Mouse (Mus musculus): Measurements from ENCODE around the gene Gm45521. TPM values are rescaled to one million over a fixed set of nuclear protein-coding genes. Genes with fewer than 3 reads are reported as not detected.

The Gm45521 gene
- polyA plus RNA-seq, 1 experiment from 2014 or later, result not detected

DNA sequence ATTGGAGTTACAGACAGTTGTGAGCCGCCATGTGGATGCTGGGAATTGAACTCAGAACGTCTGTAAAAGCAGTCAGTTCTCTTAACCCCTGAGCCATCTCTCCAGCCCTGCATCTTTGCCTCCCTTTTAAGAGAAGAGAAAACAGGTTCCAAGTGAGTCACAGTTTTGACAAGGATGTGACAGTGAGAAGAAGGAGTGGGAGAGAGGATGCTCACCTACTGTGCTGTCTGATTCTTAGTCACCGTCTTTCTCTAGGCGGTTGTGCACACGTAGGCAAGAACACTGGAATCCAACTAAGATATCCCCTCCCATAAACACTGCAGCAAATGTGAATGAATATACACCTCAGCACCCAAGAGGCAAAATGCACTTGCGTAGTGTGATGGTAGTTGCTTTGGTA lies 18.1 kb downstream of the Gm45521 start:
- no peaks in the 10 kb centered on the region for H3K27me3 ChIP-seq
- POLR2A ChIA-PET, result no interaction called here

GRCm38 (mm10) chr14:7977471-7977870 lies 20.4 kb downstream of the Gm45521 start:
- no peak for TF ChIP-seq CTCF (IDR thresholded peaks at IDR 0.05)
- POLR2A ChIA-PET, result no interaction called here
- CTCF ChIA-PET, result interaction anchor here (1.2 kb wide), 1 partner anchor 13 kb away, joined by 5 read pairs; no protein-coding TSS in a partner anchor
- in situ Hi-C loops (cut with MboI; ENCODE audit: low pct_unique_long_range_greater_than_20kb), result no loop called here
- ATAC-seq, result no peak
- H3K27me3 ChIP-seq, result no peaks in the 10 kb centered on the region
- no peak for DNase-seq (ENCODE audit: low read depth, low spot score)

More for the DNA sequence above, 18.1 kb downstream of the Gm45521 start:
- DNase-seq (ENCODE audit: low read depth, low spot score), result no peak
- CTCF ChIA-PET, result interaction anchor here (1.6 kb wide), 1 partner anchor 22 kb away, joined by 3 read pairs; no protein-coding TSS in a partner anchor
- TF ChIP-seq CTCF (IDR thresholded peaks at IDR 0.05), result no peak
- ATAC-seq, result no peak
- in situ Hi-C loops (cut with MboI; ENCODE audit: low pct_unique_long_range_greater_than_20kb), result no loop called here

DNA sequence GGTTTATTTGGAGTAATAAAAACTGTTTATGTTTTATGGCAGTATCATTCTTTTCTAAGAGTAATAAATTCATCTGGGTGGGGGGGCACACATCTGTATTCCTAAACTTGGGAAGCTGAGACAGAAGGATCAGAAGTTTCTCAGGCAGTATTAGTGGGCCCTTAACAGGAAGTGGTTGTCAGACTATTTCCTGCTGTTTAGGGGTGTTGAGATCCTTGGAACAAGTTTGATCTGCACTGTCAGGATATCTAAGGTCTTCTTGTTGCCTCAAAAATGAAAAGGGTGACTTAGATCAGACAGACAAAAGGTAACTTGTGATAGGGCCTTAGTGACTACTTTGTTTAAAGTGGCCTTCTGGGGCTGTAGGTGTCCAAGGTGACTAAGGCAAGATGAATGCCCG lies 21.1 kb downstream of the Gm45521 start:
- POLR2A ChIA-PET, result no interaction called here
- in situ Hi-C loops (cut with MboI; ENCODE audit: low pct_unique_long_range_greater_than_20kb), result no loop called here
- DNase-seq (ENCODE audit: low read depth, low spot score), result no peak

GRCm38 (mm10) chr14:7981226-7981625 lies 24.1 kb downstream of the Gm45521 start:
- H3K27me3 ChIP-seq, result no peaks in the 10 kb centered on the region
- in situ Hi-C loops (cut with MboI; ENCODE audit: low pct_unique_long_range_greater_than_20kb), result no loop called here
- CTCF ChIA-PET, result interaction anchor here (1.5 to 4.7 kb wide), 2 partner anchors 12 to 18 kb away, joined by 3 to 18 read pairs; partner anchors contain the start of gene Dnase1l3
- peak; percentile 31 for ATAC-seq
- POLR2A ChIA-PET, result no interaction called here
- no peak for TF ChIP-seq CTCF (IDR thresholded peaks at IDR 0.05)
- DNase-seq (ENCODE audit: low read depth, low spot score), result no peak

More for the DNA sequence above, 21.1 kb downstream of the Gm45521 start:
- ATAC-seq, result no peak
- H3K27me3 ChIP-seq, result no peaks in the 10 kb centered on the region
- CTCF ChIA-PET, result no interaction called here
- no peak for TF ChIP-seq CTCF (IDR thresholded peaks at IDR 0.05)

DNA sequence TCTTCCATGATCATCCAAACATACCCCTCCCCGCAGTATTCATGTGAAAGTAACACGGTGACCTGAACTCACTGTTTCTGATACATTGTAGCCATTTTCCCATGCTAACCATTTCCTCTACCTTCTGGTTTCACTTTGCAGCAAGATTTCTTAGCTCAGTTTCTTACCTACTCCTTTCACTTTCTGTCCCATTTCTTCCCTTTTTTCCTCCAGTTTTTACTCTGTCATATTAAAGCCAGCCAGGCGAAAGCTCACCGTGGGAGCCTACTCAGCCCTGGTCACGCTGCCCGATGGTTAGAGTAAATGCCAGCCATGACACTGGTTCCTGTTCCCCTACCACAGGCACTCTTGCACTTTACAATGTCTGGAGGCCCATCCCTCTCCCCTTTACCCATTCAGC lies 29.8 kb downstream of the Gm45521 start:
- DNase-seq (ENCODE audit: low read depth, low spot score) (no peak), ATAC-seq (no peak)
- in situ Hi-C loops (cut with MboI; ENCODE audit: low pct_unique_long_range_greater_than_20kb), result no loop called here
- CTCF ChIA-PET, result interaction anchor here (1.2 to 2.7 kb wide), 2 partner anchors 10 to 14 kb away, joined by 3 to 12 read pairs; no protein-coding TSS in a partner anchor
- TF ChIP-seq CTCF (IDR thresholded peaks at IDR 0.05), result no peak
- H3K27me3 ChIP-seq, result no peaks in the 10 kb centered on the region
- POLR2A ChIA-PET, result no interaction called here

DNA sequence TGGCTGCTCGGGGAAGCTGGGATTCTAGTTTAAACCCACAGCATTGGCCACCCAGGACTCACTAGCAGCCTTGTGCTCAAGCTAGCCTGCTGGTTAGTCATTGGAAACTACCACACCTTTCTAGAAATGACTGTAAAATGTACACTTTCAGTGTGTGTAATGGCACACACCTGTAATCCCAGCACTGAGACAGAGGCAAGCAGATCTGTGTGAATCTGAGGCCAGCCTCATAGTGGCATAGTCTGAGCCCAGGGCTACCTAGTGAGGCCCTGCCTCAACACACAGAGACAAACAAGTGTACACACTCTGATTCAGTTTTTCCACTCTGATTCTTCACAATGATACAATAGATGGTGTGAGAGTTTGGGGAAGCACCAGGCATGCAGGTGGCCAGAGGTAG lies 32.3 kb downstream of the Gm45521 start:
- TF ChIP-seq CTCF (IDR thresholded peaks at IDR 0.05), result no peak
- ChIA-PET CTCF (interaction anchor here (1.3 to 8.6 kb wide), 2 partner anchors 19 to 26 kb away, joined by 3 to 105 read pairs; no protein-coding TSS in a partner anchor), POLR2A (interaction anchor here (0.6 kb wide), 1 partner anchor 18 kb away, joined by 3 read pairs; no protein-coding TSS in a partner anchor)
- in situ Hi-C loops (cut with MboI; ENCODE audit: low pct_unique_long_range_greater_than_20kb), result no loop called here
- no peak for DNase-seq (ENCODE audit: low read depth, low spot score)
- no peak for ATAC-seq
- H3K27me3 ChIP-seq, result no peaks in the 10 kb centered on the region

GRCm38 (mm10) chr14:7989961-7990360 lies 32.9 kb downstream of the Gm45521 start:
- TF ChIP-seq CTCF (IDR thresholded peaks at IDR 0.05), result no peak
- DNase-seq (ENCODE audit: low read depth, low spot score) (no peak), ATAC-seq (no peak)
- H3K27me3 ChIP-seq, result no peaks in the 10 kb centered on the region
- in situ Hi-C loops (cut with MboI; ENCODE audit: low pct_unique_long_range_greater_than_20kb), result loop anchor here (5.0 kb wide), 1 partner anchor 178 kb away; no protein-coding TSS in a partner anchor
- POLR2A ChIA-PET, result no interaction called here
- CTCF ChIA-PET, result interaction anchor here (0.9 to 8.6 kb wide), 4 partner anchors 10 to 172 kb away, joined by 3 to 105 read pairs (median 3); partner anchors contain the start of gene Flnb

GRCm38 (mm10) chr14:7991108-7991776 lies 34.2 kb downstream of the Gm45521 start:
- no peaks in the 10 kb centered on the region for H3K27me3 ChIP-seq
- TF ChIP-seq CTCF (IDR thresholded peaks at IDR 0.05), result no peak
- ATAC-seq (no peak), DNase-seq (ENCODE audit: low read depth, low spot score) (no peak)
- in situ Hi-C loops (cut with MboI; ENCODE audit: low pct_unique_long_range_greater_than_20kb), result loop anchor here (5.0 kb wide), 1 partner anchor 179 kb away; no protein-coding TSS in a partner anchor
- CTCF ChIA-PET, result interaction anchor here (1.1 to 8.6 kb wide), 3 partner anchors 11 to 28 kb away, joined by 3 to 105 read pairs (median 4); no protein-coding TSS in a partner anchor
- POLR2A ChIA-PET, result no interaction called here

- ATAC-seq, result no peak
- ChIA-PET CTCF (interaction anchor here (0.7 to 8.6 kb wide), 5 partner anchors 11 to 28 kb away, joined by 3 to 105 read pairs (median 4); no protein-coding TSS in a partner anchor), POLR2A (no interaction called here)
- TF ChIP-seq CTCF (IDR thresholded peaks at IDR 0.05), result no peak
- no peak for DNase-seq (ENCODE audit: low read depth, low spot score)
- no peaks in the 10 kb centered on the region for H3K27me3 ChIP-seq
- in situ Hi-C loops (cut with MboI; ENCODE audit: low pct_unique_long_range_greater_than_20kb), result loop anchor here (5.0 kb wide), 1 partner anchor 180 kb away; no protein-coding TSS in a partner anchor
Measured at GRCm38 (mm10) chr14:7992158-7992557, 35.1 kb downstream of the Gm45521 start.

DNA sequence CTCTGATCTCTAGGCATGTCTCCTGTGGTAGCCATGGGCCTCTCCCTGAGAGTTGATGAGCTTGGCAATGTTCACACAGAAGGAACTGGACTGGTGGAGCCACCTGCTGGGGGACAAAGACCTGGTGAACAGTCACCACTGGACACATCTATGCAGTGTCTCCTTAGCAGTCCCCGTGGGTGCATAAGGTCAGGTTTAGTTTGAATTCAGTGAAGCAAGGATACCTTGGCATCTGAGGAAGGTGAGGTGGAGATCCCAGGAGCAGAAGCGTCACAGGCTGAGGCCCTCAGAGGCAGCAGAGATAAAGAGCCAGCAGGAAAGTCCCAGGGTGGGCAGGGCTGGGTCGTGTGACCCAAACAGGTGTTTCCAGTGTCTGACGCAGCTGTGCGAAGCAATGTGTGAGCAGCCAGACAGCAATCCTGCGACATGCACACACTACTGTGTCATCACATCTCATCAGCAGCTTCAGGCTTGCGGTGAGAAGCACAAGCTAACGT lies 37.2 kb downstream of the Gm45521 start, which contains the start of gene Dnase1l3:
TSS of gene Dnase1l3 (minus strand) at position 303 of the 497 bp plus-strand sequence.
- no peak for TF ChIP-seq CTCF (IDR thresholded peaks at IDR 0.05)
- CTCF ChIA-PET, result interaction anchor here (0.7 to 8.6 kb wide), 9 partner anchors 11 to 176 kb away, joined by 3 to 105 read pairs (median 5); partner anchors contain the start of gene Flnb
- DNase-seq (ENCODE audit: low read depth, low spot score) (no peak), ATAC-seq (peak; percentile 56)
- in situ Hi-C loops (cut with MboI; ENCODE audit: low pct_unique_long_range_greater_than_20kb), result loop anchor here (5.0 kb wide), 1 partner anchor 182 kb away; no protein-coding TSS in a partner anchor
- no peaks in the 10 kb centered on the region for H3K27me3 ChIP-seq
- POLR2A ChIA-PET, result interaction anchor here (1.6 kb wide), 1 partner anchor 176 kb away, joined by 6 read pairs; the partner anchor contains the start of gene Flnb
